Mouse (Mus musculus) heart, embryonic 16.5 days (tissue): ENCODE results near the gene Pde1c. TPM values are rescaled to one million over a fixed set of nuclear protein-coding genes. Genes with fewer than 3 reads are reported as not detected.

Source experiments
- ATAC-seq: fragments of 200-750 bp; cut with Nextera tagmentation; replicated peaks from 2 replicates; pipeline ENCODE4 v1.8.0; 2017; ENCODE audit warnings: moderate number of reproducible peaks; ENCODE audit not compliant: insufficient read depth, low FRiP score; ENCODE audit errors: extremely low read depth
- H3K27ac ChIP-seq: fragments of 300-500 bp; sonication (generic); 2 replicates; pipeline ENCODE4 v1.5.1; 2014; ENCODE audit warnings: mild to moderate bottlenecking, low read length, control low read depth, moderate library complexity
- H3K27me3 ChIP-seq: fragments of 300-500 bp; sonication (generic); 2 replicates; pipeline ENCODE4 v1.6.1; 2014; ENCODE audit warnings: low read length, mixed read lengths; ENCODE audit not compliant: control insufficient read depth, insufficient read depth
- H3K36me3 ChIP-seq: fragments of 300-500 bp; sonication (generic); 2 replicates; pipeline ENCODE4 v1.6.1; 2014; ENCODE audit not compliant: control insufficient read depth, insufficient read depth
- H3K4me1 ChIP-seq: fragments of 300-500 bp; sonication (generic); 2 replicates; pipeline ENCODE4 v1.6.1; 2014; ENCODE audit warnings: low read length, mixed read lengths; ENCODE audit not compliant: control insufficient read depth, insufficient read depth
- H3K4me2 ChIP-seq: fragments of 300-500 bp; sonication (generic); 2 replicates; pipeline ENCODE4 v1.6.1; 2014; ENCODE audit warnings: low read depth, mild to moderate bottlenecking, control low read depth, low read length
- H3K4me3 ChIP-seq: fragments of 300-500 bp; sonication (generic); 2 replicates; pipeline ENCODE4 v1.5.1; 2014; ENCODE audit warnings: mild to moderate bottlenecking, control low read depth, low read length
- H3K9ac ChIP-seq: fragments of 300-500 bp; sonication (generic); 2 replicates; pipeline ENCODE4 v1.6.1; 2014; ENCODE audit warnings: low read length, control low read depth
- H3K9me3 ChIP-seq: fragments of 300-500 bp; sonication (generic); replicated peaks from 2 replicates; pipeline ENCODE4 v1.6.1; 2016; ENCODE audit warnings: low read length; ENCODE audit not compliant: control insufficient read depth
- WGBS: fragments of 180-500 bp; shearing (Covaris S2); extraction: QIAGEN DNeasy Blood & Tissue Kit; methylation state at CpG from one replicate; pipeline ENCODE4 v1.1.7; 2014; 5-methylcytosine and 5-hydroxymethylcytosine counted together
- polyA plus RNA-seq: library from polyadenylated mRNA; unstranded; fragments of >200 nt; fragmentation: Nextera tagmentation; extraction: Ambion mirVana; gene quantifications from 2 replicates; pipeline ENCODE4 v1.2.1, GENCODE M21; 2015

Pde1c gene
- polyA plus RNA-seq, 1 experiment from 2014 or later = 12.7 TPM

DNA sequence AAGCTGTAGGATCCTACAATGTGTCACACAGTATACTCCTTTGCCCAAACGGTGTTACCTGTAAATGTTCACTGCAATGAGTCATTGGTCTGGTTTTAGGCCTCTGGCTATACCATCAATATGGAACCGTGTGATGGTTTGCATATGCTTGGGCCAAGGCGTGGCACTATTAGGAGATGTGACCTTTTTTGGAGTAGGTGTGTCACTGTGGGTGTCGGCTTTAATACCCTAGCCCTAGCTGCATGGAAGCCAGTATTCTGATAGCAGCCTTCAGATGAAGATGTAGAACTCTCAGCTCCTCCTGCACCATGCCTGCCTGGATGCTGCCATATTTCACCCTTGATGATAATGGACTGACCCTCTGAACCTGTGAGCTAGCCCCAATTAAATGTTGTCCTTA, 304.4 kb downstream of the Pde1c start:
- WGBS = 90% methylated on average over 4 of the region's 4 CpGs
- Histone ChIP-seq H3K27me3 (no peaks in the 10 kb centered on the region), H3K4me3 (no peak overlapping the region), H3K36me3 (no peaks in the 10 kb centered on the region), H3K27ac (no peak overlapping the region), H3K9ac (no peak overlapping the region), H3K4me2 (no peak overlapping the region), H3K9me3 (no peaks in the 10 kb centered on the region), H3K4me1 (no peaks in the 10 kb centered on the region)
- no peak for ATAC-seq

DNA sequence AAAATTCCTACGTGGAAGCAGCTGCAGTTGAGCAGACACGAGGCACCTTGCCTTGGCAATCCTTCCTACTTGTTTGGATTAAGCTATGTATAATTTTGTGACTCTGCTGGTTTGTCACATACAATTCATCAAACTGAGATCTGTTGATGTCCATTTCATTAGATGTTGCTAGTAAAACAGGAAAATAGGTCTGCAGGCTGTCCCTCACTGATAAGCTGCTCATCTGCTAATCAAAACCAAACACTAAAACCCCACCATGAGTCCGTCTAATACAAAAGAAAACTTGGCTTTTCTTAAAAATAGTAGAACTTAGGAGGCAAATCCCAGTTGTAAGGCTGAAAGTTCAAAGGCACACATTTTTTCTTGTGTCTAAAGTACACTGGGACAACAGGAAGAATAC, 308.8 kb downstream of the Pde1c start:
- H3K9ac ChIP-seq = no peak overlapping the region
- WGBS = 60% methylated on average over 3 of the region's 3 CpGs
- no peak overlapping the region for H3K4me2 ChIP-seq
- H3K9me3 ChIP-seq = no peaks in the 10 kb centered on the region
- no peaks in the 10 kb centered on the region for H3K36me3 ChIP-seq
- H3K27me3 ChIP-seq = no peaks in the 10 kb centered on the region
- no peak overlapping the region for H3K27ac ChIP-seq
- ATAC-seq = no peak
- H3K4me3 ChIP-seq = no peak overlapping the region
- 0 out of 2 replicates have a peak, but pooled peaks cover 3% of the 10 kb centered on the region for H3K4me1 ChIP-seq

DNA sequence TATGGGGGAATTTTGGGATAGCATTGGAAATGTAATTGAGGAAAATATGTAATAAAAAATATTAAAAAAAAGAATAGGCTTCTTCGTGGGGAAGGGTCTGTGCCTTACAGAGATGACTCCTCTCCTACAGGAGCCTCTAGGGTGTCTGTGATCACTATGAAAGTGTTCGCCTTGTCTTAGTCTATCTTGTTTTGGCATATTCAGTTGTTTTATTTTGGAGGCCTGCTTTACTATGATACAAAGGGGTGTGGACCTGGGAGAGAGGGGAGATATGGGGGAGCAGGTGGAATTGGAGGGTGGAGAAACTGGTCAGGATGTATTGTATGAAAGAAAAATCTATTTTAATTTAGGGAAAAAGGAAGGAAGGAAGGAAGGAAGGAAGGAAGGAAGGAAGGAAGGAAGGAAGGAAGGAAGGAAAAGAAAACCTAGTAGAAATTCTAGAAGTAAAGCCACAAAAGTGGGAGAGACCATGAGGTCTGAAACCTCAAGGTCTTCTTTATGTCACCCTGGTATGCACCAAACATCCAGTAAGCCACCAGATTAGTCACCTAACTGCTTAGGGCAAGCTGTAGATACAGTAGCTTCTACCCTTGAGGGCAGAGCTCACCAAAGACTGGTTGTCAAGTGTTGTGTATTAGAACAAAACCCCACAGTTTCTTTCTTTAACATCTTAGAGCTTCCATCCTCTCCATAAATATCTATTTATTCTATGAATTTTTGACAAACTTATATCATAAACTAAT, 311.2 kb downstream of the Pde1c start:
- WGBS = 86% methylated on average over 2 of the region's 2 CpGs

DNA sequence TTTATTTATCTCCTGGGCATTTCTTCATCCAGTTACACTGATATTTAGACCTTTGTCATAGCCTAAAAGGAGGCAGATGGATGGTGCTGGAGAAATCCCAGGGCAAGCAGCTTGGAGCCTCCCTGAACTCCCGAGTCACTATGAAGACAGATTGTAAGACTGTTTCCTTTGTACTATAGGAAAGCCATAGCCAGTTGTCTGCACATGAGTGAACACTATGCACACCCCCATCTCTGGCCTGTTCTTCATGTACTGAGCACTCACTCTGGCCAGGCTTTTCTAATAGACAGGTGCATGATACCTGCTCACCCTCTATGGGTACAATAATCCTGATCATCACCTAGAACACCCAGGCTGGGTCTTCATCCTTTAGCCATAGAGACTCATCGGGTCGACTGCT, 318.8 kb downstream of the Pde1c start:
- H3K4me3 ChIP-seq = no peak overlapping the region
- ATAC-seq = no peak
- H3K4me1 ChIP-seq = no peaks in the 10 kb centered on the region
- no peak overlapping the region for H3K27ac ChIP-seq
- no peaks in the 10 kb centered on the region for H3K9me3 ChIP-seq
- no peak overlapping the region for H3K4me2 ChIP-seq
- WGBS = 80% methylated on average over 3 of the region's 3 CpGs
- H3K36me3 ChIP-seq = no peaks in the 10 kb centered on the region
- H3K27me3 ChIP-seq = no peaks in the 10 kb centered on the region
- H3K9ac ChIP-seq = no peak overlapping the region

More for the DNA sequence above, 311.2 kb downstream of the Pde1c start:
- 0 out of 2 replicates have a peak, but pooled peaks cover 3% of the 10 kb centered on the region for H3K4me1 ChIP-seq
- H3K9ac ChIP-seq = no peak overlapping the region
- H3K4me3 ChIP-seq = no peak overlapping the region
- H3K36me3 ChIP-seq = no peaks in the 10 kb centered on the region
- no peak overlapping the region for H3K4me2 ChIP-seq
- H3K27ac ChIP-seq = no peak overlapping the region
- no peaks in the 10 kb centered on the region for H3K9me3 ChIP-seq
- H3K27me3 ChIP-seq = no peaks in the 10 kb centered on the region
- no peak for ATAC-seq

DNA sequence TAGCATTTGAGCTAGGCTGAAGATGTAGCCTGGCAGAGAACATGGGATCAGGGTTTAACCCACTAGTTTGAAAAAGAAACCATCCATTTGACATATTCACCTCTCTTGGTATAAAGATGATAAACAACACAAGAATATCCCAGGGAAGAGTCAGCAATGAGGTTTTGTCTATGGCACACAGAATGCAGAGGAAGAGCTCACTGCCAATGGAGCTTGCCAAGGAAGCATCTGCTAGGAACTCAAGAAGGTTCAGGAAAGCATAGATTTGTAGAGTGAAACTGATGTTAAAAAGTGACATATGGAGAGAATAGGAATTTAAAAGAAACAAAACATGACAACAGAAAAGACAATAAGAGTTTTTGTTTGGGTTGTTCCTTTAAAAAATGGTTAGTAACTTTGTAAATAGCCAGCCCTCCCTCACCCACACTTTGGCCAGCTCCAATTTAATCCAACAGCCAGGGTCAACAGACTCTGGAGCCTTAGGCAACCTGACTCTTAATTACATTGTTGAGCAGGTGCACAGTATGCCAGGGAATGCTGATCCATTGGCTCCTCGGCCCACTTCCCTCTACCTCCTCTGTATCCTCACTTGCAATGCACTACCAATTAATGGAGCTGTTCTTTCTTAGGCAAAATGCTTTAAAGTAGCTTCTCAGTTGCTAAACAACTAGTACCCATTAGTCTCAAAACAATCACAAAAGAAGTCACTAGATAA, 377.3 kb downstream of the Pde1c start:
- no peak overlapping the region for H3K4me3 ChIP-seq
- WGBS = 71% methylated on average over 1 of the region's 1 CpGs
- 0 out of 2 replicates have a peak, but pooled peaks cover 3% of the 10 kb centered on the region for H3K4me1 ChIP-seq
- no peaks in the 10 kb centered on the region for H3K9me3 ChIP-seq
- ATAC-seq = no peak
- H3K27ac ChIP-seq = no peak overlapping the region
- H3K27me3 ChIP-seq = no peaks in the 10 kb centered on the region
- no peaks in the 10 kb centered on the region for H3K36me3 ChIP-seq
- no peak overlapping the region for H3K9ac ChIP-seq
- H3K4me2 ChIP-seq = no peak overlapping the region

DNA sequence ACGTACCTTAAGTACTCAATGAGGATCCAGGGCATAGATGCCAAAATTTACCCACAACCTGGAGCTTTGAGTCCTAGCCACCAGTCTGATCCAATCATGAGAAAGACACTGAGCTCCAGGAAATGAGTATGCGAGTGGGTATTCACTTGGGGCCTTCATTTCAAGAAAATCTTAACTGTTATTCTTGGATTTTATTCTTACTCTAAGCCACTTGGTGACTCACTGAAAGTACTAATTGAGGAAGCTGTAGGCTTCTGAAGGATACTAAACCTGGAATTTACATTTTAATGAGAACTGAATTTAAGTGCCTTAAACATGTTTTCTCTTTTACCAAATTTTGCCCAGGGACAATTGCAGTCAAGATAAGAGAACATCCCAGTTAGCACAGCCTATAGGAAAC, 392.4 kb downstream of the Pde1c start:
- no peak overlapping the region for H3K9ac ChIP-seq
- no peaks in the 10 kb centered on the region for H3K4me1 ChIP-seq
- no peaks in the 10 kb centered on the region for H3K27me3 ChIP-seq
- H3K4me2 ChIP-seq = no peak overlapping the region
- no peak overlapping the region for H3K4me3 ChIP-seq
- no peak for ATAC-seq
- H3K36me3 ChIP-seq = no peaks in the 10 kb centered on the region
- H3K9me3 ChIP-seq = no peaks in the 10 kb centered on the region
- no peak overlapping the region for H3K27ac ChIP-seq
- WGBS = 81% methylated on average over 2 of the region's 2 CpGs

DNA sequence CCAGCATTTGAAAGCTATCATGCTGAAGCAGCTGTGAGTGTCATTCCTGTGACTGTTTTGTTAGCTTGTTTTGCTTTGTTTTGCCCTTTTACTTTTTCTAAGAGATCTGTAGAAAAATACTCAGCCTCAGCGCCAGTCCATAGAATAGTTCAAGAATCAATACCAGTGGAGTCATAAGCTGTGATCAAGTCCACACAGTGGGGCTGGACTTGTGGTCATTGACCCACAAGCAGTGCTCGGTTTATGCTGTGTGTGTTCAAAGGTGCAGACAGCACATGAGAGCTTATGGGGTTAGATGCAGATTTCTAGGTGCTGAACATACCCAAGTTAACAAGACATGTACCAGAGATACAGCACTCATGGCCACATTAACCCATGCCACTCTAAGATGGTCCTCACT, 396.7 kb downstream of the Pde1c start:
- no peak overlapping the region for H3K27ac ChIP-seq
- H3K27me3 ChIP-seq = no peaks in the 10 kb centered on the region
- 70% methylated on average over 2 of the region's 2 CpGs for WGBS
- H3K4me3 ChIP-seq = no peak overlapping the region
- no peak overlapping the region for H3K4me2 ChIP-seq
- no peak overlapping the region for H3K9ac ChIP-seq
- H3K36me3 ChIP-seq = no peaks in the 10 kb centered on the region
- H3K9me3 ChIP-seq = no peaks in the 10 kb centered on the region
- ATAC-seq = no peak
- H3K4me1 ChIP-seq = no peaks in the 10 kb centered on the region

DNA sequence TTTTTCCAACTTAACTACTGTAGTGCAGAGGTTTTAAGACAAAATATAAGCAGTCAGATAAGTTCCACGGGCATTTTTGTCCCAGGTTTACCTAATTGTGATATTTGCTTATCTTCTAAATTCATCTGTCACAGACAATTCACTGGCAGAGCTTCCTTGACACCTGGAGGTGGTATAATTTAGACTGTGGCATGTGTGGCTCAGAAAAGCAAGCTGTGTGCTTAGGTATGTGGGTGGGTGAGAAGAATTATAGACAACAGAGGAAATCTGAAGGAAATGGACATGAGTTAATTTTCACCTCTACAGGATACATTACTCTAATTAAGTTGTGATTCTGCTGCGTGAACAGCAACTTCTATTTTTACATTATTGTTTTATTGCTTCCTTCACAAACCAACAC, 400.2 kb downstream of the Pde1c start:
- WGBS = 67% methylated on average over 2 of the region's 2 CpGs
- Histone ChIP-seq H3K9me3 (0 out of 2 replicates have a peak, but pooled peaks cover 3% of the 10 kb centered on the region), H3K4me2 (no peak overlapping the region), H3K4me3 (no peak overlapping the region), H3K27ac (no peak overlapping the region), H3K9ac (no peak overlapping the region), H3K36me3 (no peaks in the 10 kb centered on the region), H3K27me3 (no peaks in the 10 kb centered on the region), H3K4me1 (no peaks in the 10 kb centered on the region)
- ATAC-seq = no peak

DNA sequence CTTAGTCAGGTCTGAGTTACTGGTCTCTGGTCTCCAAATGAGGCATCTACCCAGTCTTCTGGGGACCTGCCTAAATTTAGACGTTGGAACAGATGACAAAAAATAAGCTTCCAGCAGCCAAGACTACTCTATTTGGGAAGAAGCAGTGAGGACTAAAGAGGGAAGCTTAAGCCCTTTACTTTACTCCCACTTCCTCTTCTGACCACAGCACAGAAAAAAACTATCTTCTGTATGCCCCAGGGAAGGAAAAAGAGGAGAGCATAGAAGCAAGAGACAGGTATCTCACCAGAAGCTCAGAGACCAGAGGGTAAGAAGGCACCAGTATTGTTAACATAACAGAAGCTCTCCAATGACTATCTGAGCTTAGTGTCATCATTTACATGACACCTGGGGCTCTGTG, 410.7 kb downstream of the Pde1c start:
- Histone ChIP-seq H3K4me1 (no peaks in the 10 kb centered on the region), H3K36me3 (no peaks in the 10 kb centered on the region), H3K4me2 (no peak overlapping the region), H3K4me3 (no peak overlapping the region), H3K9me3 (no peaks in the 10 kb centered on the region), H3K9ac (no peak overlapping the region), H3K27me3 (no peaks in the 10 kb centered on the region), H3K27ac (no peak overlapping the region)
- 41% methylated on average over 1 of the region's 1 CpGs for whole genome bisulfite sequencing
- ATAC-seq = no peak
